Mouse (Mus musculus): ENCODE data around the gene Adam25. TPM values are rescaled to one million over a fixed set of nuclear protein-coding genes. Genes with fewer than 3 reads are reported as not detected.
"Not testable (repeated sequence)": the region's sequence is repeated elsewhere in the genome, so short reads cannot be mapped to it uniquely, and the experiment has no call there.

Gene Adam25
- total RNA-seq (2021), result not detected

GRCm38 (mm10) chr8:40751908-40752307, at the start of gene Adam25:
Adam25 (plus strand) TSS chr8:40752208.
- DNase-seq (ENCODE audit: extremely low spot score in 1 of 2, low spot score in 2 of 2); intact Hi-C loops (cut with DNase I): not testable (repeated sequence)

DNA sequence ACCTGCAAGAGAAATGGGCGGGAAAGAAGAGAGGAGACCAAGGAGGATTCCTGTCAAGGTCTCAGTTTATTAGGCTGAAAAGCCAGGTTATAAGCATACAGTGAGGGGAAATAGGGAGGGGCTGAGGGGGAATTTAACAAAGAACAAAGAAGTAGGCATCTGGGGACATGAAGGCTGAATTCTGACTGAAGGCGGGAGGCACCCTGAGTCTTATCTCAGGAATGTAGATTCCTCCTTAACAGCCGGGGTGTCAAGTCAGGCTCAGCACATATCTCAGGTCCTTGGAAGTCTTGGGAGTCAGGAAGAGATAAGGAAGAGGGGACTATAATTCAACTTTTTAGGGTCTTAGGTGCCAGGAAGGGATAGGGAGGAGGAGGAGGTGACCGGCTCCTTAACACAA, 36.6 kb upstream of the Adam25 start:
- DNase-seq (ENCODE audit: extremely low spot score in 1 of 2, low spot score in 2 of 2); intact Hi-C loops (cut with DNase I): not testable (repeated sequence)

- intact Hi-C loops (cut with DNase I), result no loop called here
- DNase-seq (ENCODE audit: extremely low spot score in 1 of 2, low spot score in 2 of 2), result no peak
Measured at GRCm38 (mm10) chr8:40715986-40716385, 36.0 kb upstream of the Adam25 start.

DNA sequence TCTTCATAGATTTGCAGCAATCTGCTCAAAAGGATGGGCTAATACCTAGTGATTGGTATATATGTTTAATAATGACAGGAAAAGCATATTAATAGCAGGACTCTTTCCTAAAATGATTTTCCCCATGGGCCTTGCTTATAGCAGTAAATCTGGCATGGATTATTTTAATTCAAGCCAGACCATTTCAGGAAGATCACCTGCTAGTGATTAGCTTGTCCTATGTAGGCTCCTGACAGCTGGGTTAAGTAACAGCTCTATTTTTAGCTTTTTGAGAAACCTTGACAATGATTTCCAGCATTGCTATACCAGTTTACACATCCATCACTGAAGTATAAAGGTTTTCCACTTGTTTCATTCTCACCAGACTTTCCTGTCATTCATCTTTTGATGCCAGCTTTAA, 31.3 kb downstream of the Adam25 start:
- intact Hi-C loops (cut with DNase I), result no loop called here
- DNase-seq (ENCODE audit: extremely low spot score in 1 of 2, low spot score in 2 of 2), result no peak

DNA sequence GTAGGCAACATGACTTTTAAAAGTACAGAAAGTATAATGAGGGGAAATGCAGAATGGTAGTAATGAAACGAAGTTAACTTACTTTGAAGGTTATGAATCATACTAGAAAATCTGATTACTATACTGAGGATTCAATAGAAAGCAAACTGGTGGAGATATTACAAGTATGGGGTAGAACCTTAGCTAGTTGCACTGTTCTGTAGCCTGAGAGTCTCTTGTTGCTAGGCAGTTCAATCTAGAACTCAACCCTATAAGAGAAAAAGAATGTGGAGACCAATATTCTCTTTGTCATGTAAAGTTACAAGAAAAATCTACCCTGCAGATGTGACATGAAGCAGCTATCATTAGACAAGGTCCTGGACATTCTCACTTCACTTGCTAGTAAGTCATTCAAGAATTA, 41.0 kb downstream of the Adam25 start, which contains the start of gene Adam20:
Gene Adam20 (plus strand): TSS at position 301 of the 400 bp plus-strand sequence.
- intact Hi-C loops (cut with DNase I), result not testable (repeated sequence)

DNA sequence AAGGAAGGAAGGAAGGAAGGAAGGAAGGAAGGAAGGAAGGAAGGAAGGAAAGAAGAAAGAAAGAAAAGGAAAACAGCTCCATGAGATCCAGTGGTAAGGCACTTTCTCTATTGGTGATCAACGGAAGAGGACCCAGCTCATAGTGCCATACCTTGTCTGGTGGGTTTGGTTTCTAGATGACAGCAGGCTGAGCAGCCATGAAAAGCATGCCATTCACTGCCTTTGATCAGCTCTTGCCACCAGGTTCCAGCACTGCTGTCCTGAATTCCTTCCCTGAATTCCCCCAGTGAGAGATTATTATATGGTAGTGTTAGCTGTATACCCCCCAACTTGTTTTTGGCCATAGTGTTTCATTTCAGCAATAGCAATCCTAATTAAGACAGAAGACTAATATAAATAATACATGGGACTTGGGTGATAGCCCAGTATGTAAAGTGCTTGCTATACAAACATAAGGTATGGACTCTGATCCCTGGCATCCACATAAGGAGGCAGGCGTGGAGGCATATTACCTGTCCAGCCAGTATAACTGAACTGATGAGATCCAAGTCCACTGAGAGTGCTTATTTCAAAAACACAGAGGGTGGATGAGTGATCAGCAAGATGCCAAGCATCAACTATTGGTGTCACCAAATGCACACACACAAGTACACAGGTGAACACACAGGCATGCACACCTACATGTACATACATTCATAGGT, 51.5 kb downstream of the Adam25 start:
- intact Hi-C loops (cut with DNase I), result no loop called here
- DNase-seq (ENCODE audit: extremely low spot score in 1 of 2, low spot score in 2 of 2), result no peak

More for the DNA sequence above, 41.0 kb downstream of the Adam25 start, which contains the start of gene Adam20:
- DNase-seq (ENCODE audit: extremely low spot score in 1 of 2, low spot score in 2 of 2), result not testable (repeated sequence)

Other genes with a start within 250 kb of the Adam25 start
- gene Adam24, start 77.1 kb upstream of the Adam25 start, total RNA-seq (2021), result not detected
- not detected for gene Adam20, start 41.1 kb downstream of the Adam25 start, total RNA-seq (2021)
- not detected for gene Adam39, start 70.8 kb downstream of the Adam25 start, total RNA-seq (2021)

All from left cerebral cortex, postnatal 10 days (tissue).